Mouse (Mus musculus): ENCODE measurements around the gene Dapk1. TPM values are rescaled to one million over a fixed set of nuclear protein-coding genes. Genes with fewer than 3 reads are reported as not detected.

The Dapk1 gene
- total RNA-seq, 1 experiment from 2014 or later, result 0.81 TPM

DNA sequence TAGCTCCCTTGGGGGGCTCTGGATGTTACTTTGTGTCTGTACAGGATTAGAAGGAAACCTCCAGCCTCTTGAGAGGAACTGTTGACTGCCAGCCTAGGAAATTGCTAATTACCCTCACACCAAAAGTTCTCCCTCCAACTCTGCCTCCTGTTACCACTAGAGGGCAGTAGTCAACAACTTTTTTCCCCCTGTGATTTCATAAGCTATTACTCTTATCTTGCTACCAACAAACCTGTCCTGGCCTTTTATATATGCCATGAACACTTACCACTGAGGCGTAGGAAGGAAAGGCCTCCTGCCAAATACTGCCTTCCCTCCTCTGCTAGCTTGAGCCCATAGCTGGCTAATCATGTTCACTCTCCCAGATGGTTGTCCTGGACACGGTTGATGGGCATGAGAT lies 146.8 kb downstream of the Dapk1 start:
- ATAC-seq (ENCODE audit: extremely low read depth, insufficient number of reproducible peaks, low FRiP score, poor library complexity, severe bottlenecking), result no peak

DNA sequence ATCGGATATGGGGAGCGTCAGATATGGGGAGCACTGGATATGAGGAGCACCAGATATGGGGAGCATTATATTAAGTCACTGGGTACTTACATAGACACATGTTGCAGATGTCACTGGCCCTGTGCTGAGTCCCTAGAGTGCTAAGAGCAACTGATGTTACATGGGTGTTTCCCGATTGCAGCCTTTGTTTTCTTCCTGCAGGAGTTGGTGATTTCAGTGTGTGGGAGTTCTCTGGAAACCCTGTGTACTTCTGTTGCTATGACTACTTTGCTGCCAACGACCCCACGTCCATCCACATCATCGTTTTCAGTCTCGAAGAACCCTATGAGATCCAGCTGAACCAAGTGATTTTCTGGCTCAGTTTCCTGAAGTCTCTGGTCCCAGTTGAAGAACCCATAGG lies 149.2 kb downstream of the Dapk1 start:
- no peak for ATAC-seq (ENCODE audit: extremely low read depth, insufficient number of reproducible peaks, low FRiP score, poor library complexity, severe bottlenecking)

DNA sequence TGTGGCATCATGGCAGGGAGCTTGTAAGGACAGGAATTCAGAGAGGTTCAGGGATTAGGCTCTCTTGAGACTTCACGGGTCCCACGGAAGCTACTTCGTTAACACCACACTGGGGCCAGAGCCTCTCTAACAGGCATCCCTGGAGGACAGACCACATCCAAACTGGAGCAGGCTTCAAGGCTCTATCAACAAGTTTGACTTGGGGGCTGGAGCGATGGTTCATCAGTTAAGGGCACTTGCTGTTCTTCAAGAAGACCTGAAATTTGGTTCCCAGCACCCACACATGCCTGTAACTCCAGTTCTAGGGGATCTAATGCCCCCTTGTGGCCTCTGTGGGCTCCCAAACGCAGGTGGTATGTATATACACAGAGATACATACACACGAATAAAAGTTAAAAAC lies 151.5 kb downstream of the Dapk1 start:
- no peak for ATAC-seq (ENCODE audit: extremely low read depth, insufficient number of reproducible peaks, low FRiP score, poor library complexity, severe bottlenecking)

DNA sequence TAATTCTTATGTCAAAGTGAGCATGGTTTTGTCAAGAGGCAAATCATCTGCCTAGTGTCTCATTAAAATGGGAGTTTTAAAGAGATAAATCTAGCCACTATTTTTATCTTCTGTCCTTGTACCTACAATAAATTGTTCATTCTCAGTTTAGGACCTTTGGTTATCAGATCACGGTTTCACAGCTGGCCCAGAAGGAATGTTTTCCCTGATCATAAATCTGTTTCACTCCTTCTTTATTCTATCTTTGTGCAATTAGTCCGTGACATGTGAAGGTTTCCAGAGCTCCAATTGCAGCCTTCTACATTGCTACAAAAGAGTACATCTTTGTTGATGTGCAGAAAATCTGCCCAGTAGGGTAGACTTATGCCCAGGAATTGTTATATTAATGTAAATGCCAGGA lies 153.5 kb downstream of the Dapk1 start:
- ATAC-seq (ENCODE audit: extremely low read depth, insufficient number of reproducible peaks, low FRiP score, poor library complexity, severe bottlenecking), result no peak

DNA sequence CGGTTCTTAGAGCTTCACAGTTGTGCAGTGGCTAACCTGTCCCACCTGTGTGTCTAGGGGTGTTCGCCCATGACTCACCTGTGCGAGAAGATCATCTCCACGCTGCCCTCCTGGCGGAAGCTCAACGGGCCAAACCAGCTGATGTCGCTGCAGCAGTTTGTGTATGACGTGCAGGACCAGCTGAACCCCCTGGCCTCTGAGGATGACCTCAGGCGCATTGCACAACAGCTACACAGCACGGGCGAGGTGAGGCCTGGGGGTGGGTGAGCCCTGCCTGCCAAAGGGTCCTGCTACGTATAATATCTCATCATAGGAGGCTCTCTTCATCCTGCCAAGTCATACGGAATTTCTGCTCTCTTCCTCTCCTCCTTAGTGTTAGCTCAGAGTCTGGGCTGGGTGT lies 155.5 kb downstream of the Dapk1 start:
- ATAC-seq (ENCODE audit: extremely low read depth, insufficient number of reproducible peaks, low FRiP score, poor library complexity, severe bottlenecking), result no peak

DNA sequence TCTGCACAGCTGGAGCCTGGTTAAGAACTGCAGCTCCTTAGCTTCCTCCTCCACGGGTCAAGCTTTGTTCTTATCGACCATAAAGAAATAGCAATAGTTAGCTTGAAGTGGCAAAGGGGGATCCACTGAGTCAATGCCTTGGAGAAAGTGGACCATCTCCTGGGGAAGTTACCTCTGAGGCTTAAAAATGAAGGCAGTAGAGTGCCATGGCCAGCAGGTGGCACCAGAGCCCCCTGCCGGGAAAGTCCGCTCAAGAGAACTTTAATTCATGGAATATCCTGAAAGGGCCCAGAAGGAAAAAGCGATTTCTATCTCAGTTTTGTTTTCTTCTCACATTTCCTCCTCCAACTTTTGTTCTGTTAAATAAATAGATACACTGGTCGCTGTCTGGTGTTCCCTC lies 157.4 kb downstream of the Dapk1 start:
- no peak for ATAC-seq (ENCODE audit: extremely low read depth, insufficient number of reproducible peaks, low FRiP score, poor library complexity, severe bottlenecking)

DNA sequence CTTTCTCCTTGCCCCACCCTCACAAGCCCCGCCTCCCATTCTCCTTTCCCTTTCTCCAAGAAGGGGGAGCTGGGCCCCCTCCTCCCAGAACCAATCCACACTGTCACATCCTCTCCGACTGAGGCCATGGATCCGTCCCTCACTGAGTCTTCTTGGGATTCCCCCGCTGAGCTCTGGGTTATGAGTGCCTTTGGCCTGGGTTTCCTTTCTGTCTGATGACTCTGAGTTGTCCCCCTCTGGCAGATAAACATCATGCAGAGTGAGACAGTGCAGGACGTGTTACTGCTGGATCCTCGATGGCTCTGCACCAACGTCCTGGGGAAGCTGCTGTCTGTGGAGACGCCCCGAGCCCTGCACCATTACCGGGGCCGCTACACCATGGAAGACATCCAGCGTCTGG lies 158.6 kb downstream of the Dapk1 start:
- no peak for ATAC-seq (ENCODE audit: extremely low read depth, insufficient number of reproducible peaks, low FRiP score, poor library complexity, severe bottlenecking)

DNA sequence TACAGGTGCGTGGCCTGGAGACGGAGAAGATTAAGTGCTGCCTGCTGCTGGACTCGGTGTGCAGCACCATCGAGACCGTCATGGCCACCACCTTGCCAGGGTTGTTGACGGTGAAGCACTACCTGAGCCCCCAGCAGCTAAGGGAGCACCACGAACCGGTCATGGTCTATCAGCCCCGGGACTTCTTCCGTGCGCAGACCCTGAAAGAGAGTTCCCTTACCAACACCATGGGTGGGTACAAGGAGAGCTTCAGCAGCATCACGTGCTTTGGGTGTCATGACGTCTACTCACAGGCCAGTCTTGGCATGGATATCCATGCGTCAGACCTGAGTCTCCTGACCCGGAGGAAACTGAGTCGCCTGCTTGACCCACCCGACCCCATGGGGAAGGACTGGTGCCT lies 159.4 kb downstream of the Dapk1 start:
- no peak for ATAC-seq (ENCODE audit: extremely low read depth, insufficient number of reproducible peaks, low FRiP score, poor library complexity, severe bottlenecking)

DNA sequence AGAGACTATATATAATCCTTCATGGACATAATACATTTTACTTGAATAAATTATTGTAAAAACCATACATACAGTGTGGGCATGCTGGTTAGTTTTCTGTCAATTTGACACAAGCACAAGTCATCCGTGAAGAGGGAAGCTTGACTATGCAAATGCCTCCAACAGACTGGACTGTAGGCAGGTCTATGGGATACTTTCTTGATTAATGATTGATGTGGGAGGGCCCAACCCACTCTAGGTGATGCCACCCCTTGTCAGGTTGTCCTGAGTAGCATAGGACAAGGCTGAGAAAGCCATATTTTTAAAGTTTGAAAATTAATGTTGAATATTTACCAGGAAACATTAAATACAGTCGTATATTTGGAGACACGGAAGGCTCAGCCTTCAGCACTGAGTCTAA lies 178.8 kb downstream of the Dapk1 start:
- no peak for ATAC-seq (ENCODE audit: extremely low read depth, insufficient number of reproducible peaks, low FRiP score, poor library complexity, severe bottlenecking)

DNA sequence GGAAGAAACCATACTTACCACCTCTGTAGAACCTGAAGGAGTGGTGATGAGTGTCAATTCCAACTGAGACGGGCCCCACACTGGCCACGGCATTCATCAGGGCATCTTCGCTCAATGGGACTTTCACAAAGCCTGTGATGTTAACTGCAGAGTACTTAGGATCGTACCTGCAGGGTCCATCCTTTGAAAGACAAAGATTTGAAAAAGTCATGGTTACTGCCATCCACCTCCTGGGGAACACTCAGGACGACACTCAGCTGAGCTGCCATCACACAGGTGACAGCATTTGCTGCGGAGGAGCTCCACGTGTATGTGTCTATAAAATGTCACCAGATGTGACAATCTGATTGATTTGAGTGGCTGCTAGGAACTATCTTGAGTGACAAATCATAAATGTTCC lies 181.6 kb downstream of the Dapk1 start:
- ATAC-seq (ENCODE audit: extremely low read depth, insufficient number of reproducible peaks, low FRiP score, poor library complexity, severe bottlenecking), result no peak

DNA sequence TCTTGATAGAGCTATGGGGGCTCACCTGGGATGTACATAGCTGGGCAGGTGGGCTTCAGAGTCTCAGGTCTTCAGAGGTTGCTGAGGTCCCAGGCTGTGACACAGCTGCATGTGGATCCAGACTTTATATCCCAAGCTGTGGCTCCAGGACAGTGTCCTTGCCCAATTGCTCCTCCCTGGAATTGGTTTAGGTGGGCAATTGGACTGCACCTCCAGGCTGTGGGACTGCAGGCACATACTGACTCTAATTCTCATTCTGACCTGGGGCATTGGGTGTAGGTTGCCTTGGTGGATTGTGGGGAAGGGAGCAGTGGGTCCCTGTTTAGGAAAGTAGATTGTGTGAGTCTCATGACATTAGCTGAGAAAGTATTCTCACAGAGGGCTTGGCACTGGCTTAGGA lies 184.5 kb downstream of the Dapk1 start, which contains the start of gene BC051665:
TSS of gene BC051665 (minus strand) at position 101 of the 400 bp plus-strand sequence.
- ATAC-seq (ENCODE audit: extremely low read depth, insufficient number of reproducible peaks, low FRiP score, poor library complexity, severe bottlenecking), result no peak

DNA sequence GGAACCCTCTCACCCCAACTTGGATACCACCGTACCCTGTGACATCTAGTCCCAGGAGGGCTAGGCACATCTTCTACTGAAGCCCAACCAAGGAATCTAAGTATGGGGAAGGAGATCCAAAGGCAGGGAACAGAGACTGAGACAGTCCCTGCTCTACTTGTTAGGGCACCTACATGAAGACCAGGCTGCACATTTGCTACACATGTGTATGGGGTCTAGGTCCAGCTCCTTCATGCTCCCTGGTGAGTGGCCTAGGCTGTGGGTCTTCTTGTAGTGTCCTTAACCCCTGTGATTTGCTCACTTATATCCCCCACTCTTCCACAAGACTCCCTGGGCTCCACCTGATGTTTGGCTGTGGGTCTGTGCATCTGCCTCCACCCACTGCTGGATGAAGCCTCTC lies 187.7 kb downstream of the Dapk1 start:
- ATAC-seq (ENCODE audit: extremely low read depth, insufficient number of reproducible peaks, low FRiP score, poor library complexity, severe bottlenecking), result no peak

DNA sequence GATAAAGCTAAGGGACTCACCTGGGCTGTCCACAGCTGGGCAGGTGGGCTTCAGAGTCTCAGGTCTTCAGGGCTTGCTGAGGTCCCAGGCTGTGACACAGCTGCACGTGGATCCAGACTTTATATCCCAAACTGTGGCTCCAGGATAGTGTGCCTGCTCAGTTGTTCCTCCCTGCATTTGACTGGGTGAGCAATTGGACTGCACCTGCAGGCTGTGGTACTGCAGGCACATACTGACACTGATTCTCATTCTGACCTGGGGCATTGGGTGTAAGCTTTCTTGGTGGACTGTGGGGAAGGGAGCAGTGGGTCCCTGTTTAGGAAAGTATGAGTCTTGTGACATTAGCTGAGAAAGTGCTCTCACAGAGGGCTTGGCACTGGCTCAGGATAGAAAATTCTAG lies 201.0 kb downstream of the Dapk1 start, which contains the start of gene Ctsll3:
TSS of gene Ctsll3 (minus strand) at position 101 of the 400 bp plus-strand sequence.
- ATAC-seq (ENCODE audit: extremely low read depth, insufficient number of reproducible peaks, low FRiP score, poor library complexity, severe bottlenecking), result no peak

DNA sequence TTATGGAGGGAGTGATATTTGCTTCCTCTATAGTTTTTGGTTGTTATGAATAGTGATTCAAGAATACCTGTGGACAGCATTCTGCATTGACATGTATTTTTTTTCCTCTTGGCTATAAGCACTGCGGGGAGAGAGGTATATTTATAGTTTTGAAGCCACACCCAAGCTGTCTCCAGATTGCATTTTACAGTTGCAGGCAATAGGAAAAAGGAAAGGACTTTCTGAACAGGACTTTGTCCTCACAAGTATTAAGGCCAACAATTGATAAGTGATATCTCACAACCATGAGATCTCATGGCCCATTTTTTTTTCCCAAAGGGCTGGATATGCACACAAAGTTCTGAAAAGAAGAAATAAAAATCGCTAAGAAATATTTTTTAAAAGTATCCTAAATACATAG lies 207.9 kb downstream of the Dapk1 start:
- ATAC-seq (ENCODE audit: extremely low read depth, insufficient number of reproducible peaks, low FRiP score, poor library complexity, severe bottlenecking), result no peak

DNA sequence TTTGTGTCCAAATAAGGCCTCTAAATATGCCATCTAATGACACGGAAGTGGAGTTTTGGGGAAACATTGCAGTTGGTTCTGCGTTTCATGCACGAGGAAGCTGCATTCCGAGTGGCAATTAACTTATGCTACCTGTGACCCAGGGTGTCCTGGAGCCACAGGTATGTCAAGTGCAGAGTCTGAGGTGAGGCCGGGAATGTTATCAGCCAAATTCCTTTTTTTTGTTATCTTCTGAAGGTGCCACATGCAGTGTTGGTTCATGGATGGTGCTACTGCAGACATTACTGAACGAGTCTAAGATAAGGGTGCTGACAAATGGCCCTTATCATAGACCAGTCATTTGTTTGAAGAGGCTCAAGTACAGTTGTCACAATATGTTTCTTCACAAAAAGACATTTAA lies 211.0 kb downstream of the Dapk1 start:
- ATAC-seq (ENCODE audit: extremely low read depth, insufficient number of reproducible peaks, low FRiP score, poor library complexity, severe bottlenecking), result no peak

Other genes with a start within 250 kb of the Dapk1 start
- not detected in 2 replicates for gene BC051665, start 184.4 kb downstream of the Dapk1 start, total RNA-seq (2017)
- gene Ctsll3, start 200.9 kb downstream of the Dapk1 start, total RNA-seq (2017), result not detected in 2 replicates